Mouse (Mus musculus): ENCODE measurements around the gene Elovl1. TPM values are rescaled to one million over a fixed set of nuclear protein-coding genes. Genes with fewer than 3 reads are reported as not detected.

Gene Elovl1
- polyA plus RNA-seq, 1 experiment, result 303 TPM

- H3K27ac ChIP-seq (ENCODE audit: insufficient read depth, low read depth, low read length), result no peak overlapping the region
- H3K4me1 ChIP-seq (ENCODE audit: control insufficient read depth, insufficient read depth, low read length), result 0 out of 2 replicates have a peak, but pooled peaks cover under 1% of the 10 kb centered on the region
- WGBS, result 77% methylated on average over 2 of the region's 2 CpGs
- H3K36me3 ChIP-seq (ENCODE audit: control insufficient read depth, insufficient read depth, low read length), result no peaks in the 10 kb centered on the region
- TF ChIP-seq CTCF (conservative IDR thresholded peaks at IDR 0.05; ENCODE audit: insufficient read depth, insufficient read length, low read depth, low read length), result 0 out of 2 replicates have a peak, but pooled peaks have one; percentile 23
- no peak for TF ChIP-seq POLR2A (IDR thresholded peaks at IDR 0.05; ENCODE audit: low read depth, low read length)
- no peak overlapping the region for H3K4me3 ChIP-seq (ENCODE audit: insufficient read depth, low read depth, low read length)
- no peak for DNase-seq
- no peaks in the 10 kb centered on the region for H3K27me3 ChIP-seq (replicated peaks; ENCODE audit: control insufficient read depth, insufficient read depth, low read length)
These were observed 12.1 kb upstream of the Elovl1 start for GRCm38 (mm10) chr4:118415779-118416178.

GRCm38 (mm10) chr4:118416329-118416728, 11.6 kb upstream of the Elovl1 start:
- Histone ChIP-seq H3K4me1 (ENCODE audit: control insufficient read depth, insufficient read depth, low read length) (0 out of 2 replicates have a peak, but pooled peaks cover 4% of the 10 kb centered on the region), H3K27me3 (replicated peaks; ENCODE audit: control insufficient read depth, insufficient read depth, low read length) (no peaks in the 10 kb centered on the region), H3K27ac (ENCODE audit: insufficient read depth, low read depth, low read length) (no peak overlapping the region), H3K4me3 (ENCODE audit: insufficient read depth, low read depth, low read length) (no peak overlapping the region), H3K36me3 (ENCODE audit: control insufficient read depth, insufficient read depth, low read length) (no peaks in the 10 kb centered on the region)
- WGBS, result 94% methylated on average over 5 of the region's 5 CpGs
- TF ChIP-seq CTCF (conservative IDR thresholded peaks at IDR 0.05; ENCODE audit: insufficient read depth, insufficient read length, low read depth, low read length), result no peak
- TF ChIP-seq POLR2A (IDR thresholded peaks at IDR 0.05; ENCODE audit: low read depth, low read length), result no peak
- DNase-seq, result no peak

GRCm38 (mm10) chr4:118417112-118417797, 10.6 kb upstream of the Elovl1 start:
- Histone ChIP-seq H3K27ac (ENCODE audit: insufficient read depth, low read depth, low read length) (no peak overlapping the region), H3K4me3 (ENCODE audit: insufficient read depth, low read depth, low read length) (no peak overlapping the region), H3K27me3 (replicated peaks; ENCODE audit: control insufficient read depth, insufficient read depth, low read length) (no peaks in the 10 kb centered on the region), H3K36me3 (ENCODE audit: control insufficient read depth, insufficient read depth, low read length) (no peaks in the 10 kb centered on the region), H3K4me1 (ENCODE audit: control insufficient read depth, insufficient read depth, low read length) (0 out of 2 replicates have a peak, but pooled peaks cover 6% of the 10 kb centered on the region)
- TF ChIP-seq POLR2A (IDR thresholded peaks at IDR 0.05; ENCODE audit: low read depth, low read length) (no peak), CTCF (conservative IDR thresholded peaks at IDR 0.05; ENCODE audit: insufficient read depth, insufficient read length, low read depth, low read length) (no peak)
- DNase-seq, result no peak
- 89% methylated on average over 13 of the region's 13 CpGs for WGBS

GRCm38 (mm10) chr4:118421384-118421783, 6.5 kb upstream of the Elovl1 start:
- peak; percentile 43 for DNase-seq
- WGBS, result 93% methylated on average over 3 of the region's 3 CpGs

GRCm38 (mm10) chr4:118424541-118425160, 3.2 kb upstream of the Elovl1 start:
- 78% methylated on average over 4 of the region's 4 CpGs for WGBS
- Histone ChIP-seq H3K27me3 (replicated peaks; ENCODE audit: control insufficient read depth, insufficient read depth, low read length) (no peaks in the 10 kb centered on the region), H3K36me3 (ENCODE audit: control insufficient read depth, insufficient read depth, low read length) (no peaks in the 10 kb centered on the region), H3K4me1 (ENCODE audit: control insufficient read depth, insufficient read depth, low read length) (peaks cover 22% of the 10 kb centered on the region), H3K27ac (ENCODE audit: insufficient read depth, low read depth, low read length) (no peak overlapping the region), H3K4me3 (ENCODE audit: insufficient read depth, low read depth, low read length) (no peak overlapping the region)
- no peak for DNase-seq
- TF ChIP-seq POLR2A (IDR thresholded peaks at IDR 0.05; ENCODE audit: low read depth, low read length) (no peak), CTCF (conservative IDR thresholded peaks at IDR 0.05; ENCODE audit: insufficient read depth, insufficient read length, low read depth, low read length) (no peak)

More at GRCm38 (mm10) chr4:118421384-118421783, 6.5 kb upstream of the Elovl1 start:
- H3K4me1 ChIP-seq (ENCODE audit: control insufficient read depth, insufficient read depth, low read length), result 0 out of 2 replicates have a peak, but pooled peaks cover 6% of the 10 kb centered on the region
- TF ChIP-seq POLR2A (IDR thresholded peaks at IDR 0.05; ENCODE audit: low read depth, low read length) (no peak), CTCF (conservative IDR thresholded peaks at IDR 0.05; ENCODE audit: insufficient read depth, insufficient read length, low read depth, low read length) (no peak)
- H3K4me3 ChIP-seq (ENCODE audit: insufficient read depth, low read depth, low read length), result no peak overlapping the region
- H3K36me3 ChIP-seq (ENCODE audit: control insufficient read depth, insufficient read depth, low read length), result no peaks in the 10 kb centered on the region
- H3K27ac ChIP-seq (ENCODE audit: insufficient read depth, low read depth, low read length), result no peak overlapping the region
- H3K27me3 ChIP-seq (replicated peaks; ENCODE audit: control insufficient read depth, insufficient read depth, low read length), result no peaks in the 10 kb centered on the region

- no peak for DNase-seq
- H3K36me3 ChIP-seq (ENCODE audit: control insufficient read depth, insufficient read depth, low read length), result no peaks in the 10 kb centered on the region
- no peaks in the 10 kb centered on the region for H3K27me3 ChIP-seq (replicated peaks; ENCODE audit: control insufficient read depth, insufficient read depth, low read length)
- H3K4me1 ChIP-seq (ENCODE audit: control insufficient read depth, insufficient read depth, low read length), result peaks cover 29% of the 10 kb centered on the region
- H3K27ac ChIP-seq (ENCODE audit: insufficient read depth, low read depth, low read length), result no peak overlapping the region
- 94% methylated on average over 1 of the region's 1 CpGs for WGBS
- H3K4me3 ChIP-seq (ENCODE audit: insufficient read depth, low read depth, low read length), result no peak overlapping the region
- no peak for TF ChIP-seq POLR2A (IDR thresholded peaks at IDR 0.05; ENCODE audit: low read depth, low read length)
- no peak for TF ChIP-seq CTCF (conservative IDR thresholded peaks at IDR 0.05; ENCODE audit: insufficient read depth, insufficient read length, low read depth, low read length)
These were observed 2.5 kb upstream of the Elovl1 start for GRCm38 (mm10) chr4:118425374-118425773.

- 2% methylated on average over 5 of the region's 5 CpGs for WGBS
These were observed 502 bp upstream of the Elovl1 start for GRCm38 (mm10) chr4:118427415-118427767.

More at GRCm38 (mm10) chr4:118427415-118427767, 502 bp upstream of the Elovl1 start:
- no peak for TF ChIP-seq POLR2A (IDR thresholded peaks at IDR 0.05; ENCODE audit: low read depth, low read length)
- no peak for TF ChIP-seq CTCF (conservative IDR thresholded peaks at IDR 0.05; ENCODE audit: insufficient read depth, insufficient read length, low read depth, low read length)
- Histone ChIP-seq H3K36me3 (ENCODE audit: control insufficient read depth, insufficient read depth, low read length) (no peaks in the 10 kb centered on the region), H3K4me3 (ENCODE audit: insufficient read depth, low read depth, low read length) (peak overlapping the region; percentile 92), H3K27me3 (replicated peaks; ENCODE audit: control insufficient read depth, insufficient read depth, low read length) (no peaks in the 10 kb centered on the region), H3K27ac (ENCODE audit: insufficient read depth, low read depth, low read length) (peak overlapping the region; percentile 97), H3K4me1 (ENCODE audit: control insufficient read depth, insufficient read depth, low read length) (peaks cover 31% of the 10 kb centered on the region)
- no peak for DNase-seq

All from kidney, adult 2 months (tissue).